Mouse (Mus musculus): ENCODE data around the gene Arhgef12. TPM values are rescaled to one million over a fixed set of nuclear protein-coding genes. Genes with fewer than 3 reads are reported as not detected.

The Arhgef12 gene
- polyA plus RNA-seq, 1 experiment from 2014 or later: 8.2 TPM

DNA sequence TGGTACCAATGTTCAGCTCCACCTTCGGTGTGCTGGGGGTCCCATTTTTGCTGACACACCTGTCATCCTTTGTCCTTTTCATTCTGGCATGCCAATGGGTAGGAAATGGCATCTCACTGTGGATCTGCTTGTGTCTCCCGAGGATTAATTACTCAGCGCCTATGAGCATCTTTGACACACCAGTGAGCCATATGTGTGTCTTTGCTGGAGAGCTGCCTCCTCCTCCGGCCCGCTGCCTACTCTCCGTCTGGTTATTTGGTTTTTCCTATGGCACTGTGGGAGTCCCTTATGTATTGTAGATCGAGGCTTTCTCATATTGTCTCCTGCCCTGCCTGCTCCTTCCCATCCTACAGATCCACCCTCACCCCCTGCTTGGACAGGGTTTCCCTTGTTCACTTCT is 189.1 kb downstream of the Arhgef12 start:
- H3K4me3 ChIP-seq: no peak overlapping the region
- H3K27me3 ChIP-seq (ENCODE audit: insufficient read depth, poor library complexity, severe bottlenecking): peaks cover 22% of the 10 kb centered on the region
- no peaks in the 10 kb centered on the region for H3K36me3 ChIP-seq
- H3K27ac ChIP-seq: no peak overlapping the region
- DNase-seq (ENCODE audit: low spot score): no peak
- 77% methylated on average over 7 of the region's 7 CpGs for WGBS
- H3K4me1 ChIP-seq (replicated peaks): peaks cover 16% of the 10 kb centered on the region
- no peaks in the 10 kb centered on the region for H3K9me3 ChIP-seq

Other genes with a start within 250 kb of the Arhgef12 start
- gene Grik4, start 162.7 kb downstream of the Arhgef12 start, polyA plus RNA-seq (2016; fragmentation: Nextera tagmentation; extraction: Ambion mirVana): 1.5 and 2.9 TPM in 2 replicates
- 13.0 and 13.7 TPM in 2 replicates for gene Tmem136, start 9.3 kb upstream of the Arhgef12 start, polyA plus RNA-seq (2016; fragmentation: Nextera tagmentation; extraction: Ambion mirVana)
- 0.09 TPM in 1 of 2 replicates, not detected in the other for gene Pou2f3, start 103.1 kb upstream of the Arhgef12 start, polyA plus RNA-seq (2016; fragmentation: Nextera tagmentation; extraction: Ambion mirVana)
- gene Oaf, start 132.7 kb upstream of the Arhgef12 start, polyA plus RNA-seq (2016; fragmentation: Nextera tagmentation; extraction: Ambion mirVana): 34.9 and 43.0 TPM in 2 replicates
- 1.9 and 2.1 TPM in 2 replicates for gene Trim29, start 203.6 kb upstream of the Arhgef12 start, polyA plus RNA-seq (2016; fragmentation: Nextera tagmentation; extraction: Ambion mirVana)